Mouse (Mus musculus) CH12.LX (cell line): ENCODE measurements around the gene Dido1.

Experiments
- CTCF ChIP-seq, 2 experiments: IDR thresholded peaks in 1 of 2; conservative IDR thresholded peaks in 1 of 2; 2 replicates each; pipeline ENCODE4 v1.5.1; 2011 to 2012; ENCODE audit warnings: low read depth in 2 of 2, low read length in 2 of 2, improper control_type of control experiment in 1 of 2, inconsistent platforms in 1 of 2, mild to moderate bottlenecking in 1 of 2, moderate library complexity in 1 of 2
- POLR2A ChIP-seq: IDR thresholded peaks from 2 replicates; pipeline ENCODE4 v1.6.1; 2011; ENCODE audit warnings: low read depth, mild to moderate bottlenecking, improper control_type of control experiment, low read length
- ZC3H11A ChIP-seq: IDR thresholded peaks from 2 replicates; pipeline ENCODE4 v1.6.1; 2012; ENCODE audit warnings: low read depth, mild to moderate bottlenecking, inconsistent platforms, low read length, improper control_type of control experiment

GRCm38 (mm10) chr2:180755896-180756295, 46.1 kb upstream of the Dido1 start:
- no peak for TF ChIP-seq POLR2A
- no peak for TF ChIP-seq ZC3H11A
- no peak for TF ChIP-seq CTCF (conservative IDR thresholded peaks at IDR 0.05 in 1 of 2, IDR thresholded peaks at IDR 0.05 in 1 of 2; ENCODE audit: low read depth in 2 of 2, low read length in 2 of 2)
